Mouse (Mus musculus) small intestine, adult 2 months (tissue): Measurements from ENCODE around the gene Olfr843. TPM values are rescaled to one million over a fixed set of nuclear protein-coding genes. Genes with fewer than 3 reads are reported as not detected.

Source experiments
- H3K27ac ChIP-seq: fragments of 200-500 bp; 2 replicates; pipeline ENCODE4 v1.5.1; 2012; ENCODE audit warnings: low read depth, low read length, control low read depth, inconsistent platforms; ENCODE audit not compliant: insufficient read depth
- H3K27me3 ChIP-seq: fragments of 200-500 bp; 2 replicates; pipeline ENCODE4 v1.6.1; 2012; ENCODE audit warnings: mild to moderate bottlenecking, moderate library complexity, low read length, inconsistent platforms; ENCODE audit not compliant: control insufficient read depth, insufficient read depth
- H3K36me3 ChIP-seq: fragments of 200-500 bp; 2 replicates; pipeline ENCODE4 v1.6.1; 2012; ENCODE audit warnings: mild to moderate bottlenecking, low read length, control low read depth, inconsistent platforms; ENCODE audit not compliant: control insufficient read depth, insufficient read depth
- H3K4me1 ChIP-seq: fragments of 200-500 bp; 2 replicates; pipeline ENCODE4 v1.6.1; 2012; ENCODE audit warnings: low read length, inconsistent platforms, mixed read lengths; ENCODE audit not compliant: control insufficient read depth, insufficient read depth, insufficient read length
- H3K4me3 ChIP-seq: fragments of 200-500 bp; 2 replicates; pipeline ENCODE4 v1.5.1; 2012; ENCODE audit warnings: low read depth, mild to moderate bottlenecking, control low read depth, inconsistent platforms, low read length, moderate library complexity
- CTCF ChIP-seq: fragments of 200-500 bp; IDR thresholded peaks from 2 replicates; pipeline ENCODE4 v1.5.1; 2012; ENCODE audit warnings: low read depth, mild to moderate bottlenecking, control low read depth, inconsistent platforms, low read length, moderate library complexity, mixed read lengths; ENCODE audit not compliant: insufficient replicate concordance, insufficient read length; ENCODE audit errors: extremely low read depth
- POLR2A ChIP-seq: fragments of 200-500 bp; IDR thresholded peaks from 2 replicates; pipeline ENCODE4 v1.6.1; 2012; ENCODE audit warnings: low read depth, mild to moderate bottlenecking, control low read depth, inconsistent platforms, low read length, moderate library complexity
- WGBS: fragments of 180-500 bp; shearing (Covaris S2); methylation state at CpG from one replicate; pipeline ENCODE4 v1.1.7; 2018; 5-methylcytosine and 5-hydroxymethylcytosine counted together
- polyA plus RNA-seq: library from polyadenylated mRNA; depleted of rRNA; stranded (reverse); fragments of >200 nt; gene quantifications from 2 replicates; pipeline ENCODE4 v1.2.3, GENCODE M21; 2012; rRNA removed

The Olfr843 gene
- not detected in 2 replicates for polyA plus RNA-seq

DNA sequence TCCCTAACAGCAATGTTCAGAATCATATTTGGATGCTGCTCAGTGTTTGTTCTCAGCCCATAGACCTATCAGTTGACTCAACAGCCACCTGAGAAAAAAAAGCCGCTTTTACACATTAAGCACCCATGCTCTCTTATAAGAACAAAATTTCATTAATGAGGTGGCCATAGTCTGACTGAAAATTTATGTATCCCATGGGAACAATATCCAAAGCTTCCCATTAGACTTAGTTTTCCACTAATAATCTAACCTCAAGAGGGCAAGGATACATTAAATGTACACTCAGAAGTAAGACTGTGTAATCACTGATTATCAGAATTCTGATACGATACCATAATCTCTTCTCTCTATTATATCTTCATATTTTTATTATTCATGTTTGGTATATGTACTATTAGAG, at the start of gene Olfr843:
TSS of gene Olfr843 (minus strand) at position 101 of the 400 bp plus-strand sequence.
- WGBS = 87% methylated on average over 2 of the region's 2 CpGs
- TF ChIP-seq CTCF (no peak), POLR2A (no peak)
- H3K36me3 ChIP-seq = no peaks in the 10 kb centered on the region

More for the DNA sequence above, at the start of gene Olfr843:
- Histone ChIP-seq H3K27ac (no peak within 1 kb of the TSS), H3K4me1 (no peaks in the 10 kb centered on the region), H3K4me3 (no peak within 1 kb of the TSS), H3K27me3 (no peaks in the 10 kb centered on the region)

Other genes starting within 250 kb of the Olfr843 start
- gene Olfr835, start 219.3 kb downstream of the Olfr843 start, polyA plus RNA-seq = not detected in 2 replicates
- gene Olfr836, start 131.6 kb downstream of the Olfr843 start, polyA plus RNA-seq = not detected in 2 replicates
- not detected in 2 replicates for gene Olfr837, start 115.7 kb downstream of the Olfr843 start, polyA plus RNA-seq
- gene Olfr839-ps1, start 74.7 kb downstream of the Olfr843 start, polyA plus RNA-seq = not detected in 2 replicates
- gene Olfr844, start 64.4 kb upstream of the Olfr843 start, polyA plus RNA-seq = not detected in 2 replicates
- not detected in 2 replicates for gene Olfr845, start 84.5 kb upstream of the Olfr843 start, polyA plus RNA-seq
- not detected in 2 replicates for gene Olfr846, start 112.0 kb upstream of the Olfr843 start, polyA plus RNA-seq
- gene Olfr847, start 126.7 kb upstream of the Olfr843 start, polyA plus RNA-seq = not detected in 2 replicates
- not detected in 2 replicates for gene Olfr849, start 188.3 kb upstream of the Olfr843 start, polyA plus RNA-seq
- not detected in 2 replicates for gene Olfr850, start 226.3 kb upstream of the Olfr843 start, polyA plus RNA-seq
- gene Olfr851, start 241.3 kb upstream of the Olfr843 start, polyA plus RNA-seq = not detected in 2 replicates